Mouse (Mus musculus) megakaryocyte, embryonic 14.5 days (primary cell): ENCODE data around the gene Med21.

ENCODE experiments used
- FLI1 ChIP-seq: IDR thresholded peaks from 2 replicates; pipeline ENCODE4 v1.6.1; 2012; ENCODE audit warnings: low read length, inconsistent platforms, mixed read lengths
- GATA1 ChIP-seq: IDR thresholded peaks from 3 replicates; pipeline ENCODE4 v1.6.1; 2012; ENCODE audit warnings: mixed read lengths, low read length, inconsistent platforms, borderline replicate concordance

- TF ChIP-seq GATA1 (no peak), FLI1 (no peak)
These were observed 36.1 kb downstream of the Med21 start for GRCm38 (mm10) chr6:146678136-146679070.
